Mouse (Mus musculus) liver, adult (tissue): ENCODE measurements around the gene Myog.

Experiments
- GATA4 ChIP-seq: IDR thresholded peaks from 2 replicates; pipeline ENCODE4 v1.6.1; 2014; ENCODE audit warnings: mild to moderate bottlenecking, low read length; ENCODE audit not compliant: insufficient replicate concordance

Myog gene

DNA sequence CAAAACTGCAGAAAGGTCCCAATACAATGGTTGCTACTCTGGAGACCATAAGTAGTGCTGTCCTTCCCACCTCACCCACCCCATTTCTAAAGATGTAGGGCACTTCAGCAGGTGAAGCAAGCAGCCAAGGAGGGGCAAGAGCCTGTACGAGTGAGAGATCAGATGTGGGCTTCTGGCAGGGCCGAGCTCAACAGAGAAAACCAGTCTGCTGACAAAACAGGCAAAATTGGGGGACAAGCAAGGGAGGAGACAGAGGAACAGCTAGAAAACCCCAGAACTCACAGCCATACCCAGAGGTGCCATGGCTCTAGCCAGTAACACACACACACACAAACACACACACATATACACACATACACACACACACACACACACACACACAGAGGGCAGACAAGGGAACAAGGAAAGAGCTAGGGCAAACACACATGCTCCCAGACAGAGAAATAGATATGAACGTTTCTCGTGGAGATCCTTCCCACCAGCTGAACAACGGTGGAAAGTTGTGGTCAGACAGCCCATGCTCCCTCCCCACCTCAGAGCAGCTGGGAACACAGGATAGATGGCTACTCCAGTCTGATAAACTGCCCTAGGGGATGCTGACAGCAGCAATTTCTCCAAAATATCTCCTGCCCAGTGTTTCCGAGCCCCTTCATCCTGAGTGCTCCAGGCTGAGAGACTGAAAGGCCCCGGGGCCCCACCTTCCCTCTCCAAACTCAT, 44.5 kb downstream of the Myog start:
- no peak for TF ChIP-seq GATA4

DNA sequence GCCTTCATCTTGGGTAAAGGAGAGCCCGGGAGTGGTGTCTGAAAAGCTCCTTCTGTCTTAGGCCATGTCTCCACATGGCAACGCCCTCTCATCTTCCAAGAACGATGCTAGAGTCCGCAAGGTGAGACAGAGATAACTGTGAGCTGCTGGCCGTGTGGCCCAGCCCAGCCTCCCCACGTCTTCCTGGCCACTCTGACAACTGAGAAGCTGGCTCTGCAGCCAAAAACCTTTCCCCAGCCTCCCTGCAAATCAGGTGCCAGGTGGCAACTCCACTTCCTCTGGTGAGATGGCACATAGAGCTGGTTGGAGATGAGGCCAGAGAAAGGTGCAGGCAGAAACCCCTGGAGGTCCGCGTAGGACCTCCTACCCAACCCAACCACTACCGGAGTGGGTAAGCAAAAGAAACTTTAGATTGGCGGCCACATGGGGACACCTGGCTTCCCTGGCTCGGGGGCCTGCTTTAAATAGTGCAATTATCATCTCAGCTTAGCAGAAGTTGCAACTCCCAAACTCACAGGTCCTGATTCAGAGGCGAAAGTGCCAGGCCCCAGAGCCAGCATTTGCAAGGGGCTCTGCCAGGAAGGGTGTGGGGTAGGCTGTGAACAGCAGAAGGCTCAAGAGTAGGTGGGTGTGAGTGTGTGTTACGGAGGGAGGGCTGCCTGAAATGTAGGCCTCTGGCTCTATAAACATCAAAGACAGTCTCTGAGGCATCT, 45.6 kb downstream of the Myog start:
- TF ChIP-seq GATA4, result no peak

DNA sequence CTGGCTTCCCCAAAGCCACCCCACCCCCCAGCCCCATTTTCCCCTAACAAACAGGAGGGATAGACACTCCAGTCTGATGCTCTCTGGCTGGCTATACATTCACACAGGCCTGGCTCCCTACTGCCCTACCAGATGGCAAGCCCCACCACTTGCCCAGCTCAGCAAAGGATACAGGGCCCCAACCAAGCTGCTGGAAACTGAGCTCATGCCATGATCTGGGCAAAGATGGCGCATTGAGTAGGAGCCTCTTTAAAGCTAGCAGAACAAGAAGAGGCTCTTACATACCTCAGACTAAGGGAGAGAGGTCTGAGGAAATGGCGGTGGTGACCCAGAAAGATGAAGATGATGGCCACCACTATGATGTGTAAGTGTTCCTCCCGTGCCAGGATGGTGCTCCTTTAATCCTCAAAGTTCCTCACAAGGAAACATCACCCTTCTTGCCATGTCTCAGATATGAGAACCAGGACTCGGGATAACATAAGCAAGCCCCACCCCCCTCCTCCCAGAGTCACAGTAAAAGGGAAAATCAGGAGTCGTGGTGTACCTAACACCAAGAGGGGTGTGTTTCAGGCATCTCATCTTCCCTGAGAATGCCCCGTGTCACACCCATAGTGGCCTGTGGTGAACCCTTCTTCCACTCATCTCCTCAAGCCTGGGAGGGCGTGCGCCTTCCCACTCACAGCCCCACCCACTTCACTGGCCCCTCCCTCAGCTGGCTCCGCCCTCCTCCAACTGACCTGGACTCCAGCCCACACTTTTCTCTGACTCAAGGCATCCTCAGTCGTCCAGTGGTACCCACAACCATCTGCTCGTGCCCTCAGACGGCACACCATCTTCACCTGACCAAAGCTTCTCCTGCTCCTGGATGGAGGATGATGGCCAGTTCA, 46.4 kb downstream of the Myog start:
- no peak for TF ChIP-seq GATA4

DNA sequence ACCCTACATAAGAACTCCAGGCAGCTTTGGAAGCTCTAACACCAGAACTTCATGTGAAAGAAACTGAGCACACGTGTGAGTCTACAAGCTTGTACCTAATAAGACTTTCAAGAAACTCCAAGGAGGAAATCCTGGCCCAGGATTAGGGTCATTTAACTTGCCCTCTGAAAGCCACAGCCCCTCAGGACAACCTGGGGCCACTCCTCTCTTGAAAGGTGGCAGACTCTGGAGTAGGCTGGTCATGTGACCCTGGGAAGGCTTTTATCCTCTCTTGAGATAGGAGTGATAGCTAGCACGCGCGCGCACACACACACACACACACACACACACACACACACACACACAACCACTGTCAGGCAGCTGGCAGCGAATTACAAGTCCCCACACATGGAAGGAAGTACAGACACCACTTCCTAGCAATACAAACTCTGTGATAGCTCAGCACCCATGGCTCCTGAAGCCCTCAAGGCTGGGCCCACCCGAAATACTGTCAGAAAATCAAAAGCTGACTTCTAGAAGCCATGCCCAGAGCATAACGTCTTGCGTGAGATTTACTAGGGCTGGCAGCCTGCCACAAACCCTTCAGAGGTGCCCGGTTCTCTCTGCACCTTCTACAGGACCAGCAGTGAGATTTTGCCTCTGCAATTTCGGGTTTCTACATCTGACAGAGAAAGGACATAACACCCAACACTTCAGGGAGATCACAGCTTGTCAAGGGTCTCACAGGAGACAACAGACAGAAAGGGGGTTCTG, 47.3 kb downstream of the Myog start:
- TF ChIP-seq GATA4, result no peak

DNA sequence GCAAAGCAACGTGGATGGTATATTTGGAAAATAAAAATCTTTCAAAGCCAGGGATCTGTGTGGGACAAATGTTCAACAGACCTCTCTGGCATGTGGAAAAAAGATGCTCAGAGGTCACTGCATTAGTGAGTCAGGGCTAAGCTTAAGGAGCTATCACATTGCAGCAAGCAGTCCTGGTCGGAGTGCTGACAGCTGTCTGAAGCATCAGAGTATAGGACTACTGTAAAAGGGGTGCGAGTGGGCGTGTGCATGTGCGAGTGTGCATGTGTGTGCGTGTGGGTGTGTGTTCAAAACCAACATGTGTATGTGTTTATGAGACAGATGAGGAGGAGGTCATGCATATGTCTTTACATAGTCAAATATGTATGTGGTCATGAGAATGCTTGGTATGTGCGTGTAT, 49.4 kb downstream of the Myog start:
- TF ChIP-seq GATA4, result no peak

DNA sequence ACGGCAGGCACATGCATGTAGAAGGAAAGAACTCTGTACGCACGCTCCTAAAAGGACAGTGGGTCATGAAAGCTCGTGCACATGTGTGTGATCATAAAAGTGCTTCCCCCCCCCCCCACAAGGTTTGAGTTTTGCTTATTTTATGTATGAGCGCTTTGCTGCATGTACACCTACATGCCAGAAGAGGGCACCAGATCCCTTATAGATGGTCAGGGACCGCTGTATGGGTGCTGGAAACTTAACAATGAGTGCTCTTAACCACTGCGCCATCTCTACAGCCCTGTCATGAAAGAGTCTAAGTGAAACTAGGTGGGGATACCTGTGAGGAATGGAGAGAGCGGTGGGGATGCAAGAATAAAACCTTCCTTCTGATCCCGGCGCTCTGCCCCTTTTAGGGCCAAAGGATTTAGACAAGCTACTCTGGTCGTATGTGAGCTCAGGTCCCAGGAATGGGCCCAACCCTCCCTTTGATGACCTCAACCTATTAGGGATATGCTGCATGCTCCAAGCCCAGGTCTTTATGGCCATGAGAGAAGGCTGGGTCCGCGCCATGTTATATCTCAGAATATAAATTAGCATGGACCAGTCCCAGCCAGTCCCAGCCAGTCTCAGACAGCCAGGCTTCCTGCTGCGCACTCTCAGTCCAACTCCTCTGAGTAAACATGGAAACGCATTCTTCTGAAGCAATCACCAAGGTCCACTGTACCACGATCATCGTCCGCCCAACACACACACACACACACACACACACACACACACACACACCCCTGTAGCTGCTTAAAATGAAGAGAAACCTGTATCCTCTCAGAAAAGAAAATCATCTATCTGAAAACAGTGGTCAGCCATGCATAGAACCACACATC, 50.2 kb downstream of the Myog start:
- no peak for TF ChIP-seq GATA4

DNA sequence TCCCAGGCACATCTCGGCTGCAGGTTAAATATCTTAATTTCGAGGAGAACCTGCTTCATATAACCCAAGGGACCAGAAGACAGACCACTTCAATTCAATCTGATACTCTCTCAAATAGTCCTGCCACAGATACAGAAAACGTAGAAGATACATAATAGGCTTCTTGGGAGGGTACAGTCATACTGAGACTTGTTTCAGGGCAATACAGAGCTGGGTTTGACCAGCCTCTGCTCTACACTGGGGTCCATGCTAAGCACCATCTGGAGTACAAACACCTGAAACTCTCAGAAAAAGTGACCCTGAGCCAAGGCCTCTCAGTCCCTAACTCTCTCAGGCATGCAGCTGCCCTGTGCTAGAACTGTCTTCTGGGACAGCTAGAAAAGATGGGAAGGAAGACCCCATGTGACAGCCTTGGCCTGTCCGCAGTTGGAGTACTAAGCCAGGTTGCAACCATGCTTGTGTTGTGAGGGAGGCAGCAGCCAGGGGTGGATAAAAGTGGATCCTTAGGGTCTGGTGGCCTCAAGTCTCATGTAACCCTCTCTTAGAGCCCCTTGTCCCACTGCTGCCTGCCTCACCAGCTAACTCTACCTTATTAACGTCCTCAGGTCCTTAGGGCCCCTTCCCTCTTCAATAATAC, 52.0 kb downstream of the Myog start:
- no peak for TF ChIP-seq GATA4
